Mouse (Mus musculus) midbrain, postnatal 0 days (tissue): ENCODE results near the gene Arhgef17. TPM values are rescaled to one million over a fixed set of nuclear protein-coding genes. Genes with fewer than 3 reads are reported as not detected.

Experiments used
- ATAC-seq: fragments of 200-750 bp; cut with Nextera tagmentation; 2 replicates; pipeline ENCODE4 v1.8.0; 2017; ENCODE audit warnings: moderate number of reproducible peaks, mild to moderate bottlenecking, moderate TSS enrichment, moderate library complexity; ENCODE audit not compliant: low FRiP score
- DNase-seq: peaks from one replicate; pipeline ENCODE4 v3.0.0-alpha.2; 2015; ENCODE audit warnings: low spot score
- H3K27ac ChIP-seq: fragments of 300-500 bp; sonication (generic); 2 replicates; pipeline ENCODE4 v1.5.1; 2014; ENCODE audit warnings: low read depth, mild to moderate bottlenecking, low read length, mixed read lengths
- H3K27me3 ChIP-seq: fragments of 300-500 bp; sonication (generic); 2 replicates; pipeline ENCODE4 v1.6.1; 2014; ENCODE audit warnings: low read length, control low read depth, mixed read lengths; ENCODE audit not compliant: insufficient read depth
- H3K36me3 ChIP-seq: fragments of 300-500 bp; sonication (generic); 2 replicates; pipeline ENCODE4 v1.6.1; 2014; ENCODE audit warnings: low read length, control low read depth, mixed read lengths; ENCODE audit not compliant: insufficient read depth
- H3K4me1 ChIP-seq: fragments of 300-500 bp; sonication (generic); 2 replicates; pipeline ENCODE4 v1.6.1; 2014; ENCODE audit warnings: mild to moderate bottlenecking, control low read depth, antibody characterized with exemption, low read length, mixed read lengths; ENCODE audit not compliant: insufficient read depth
- H3K4me2 ChIP-seq: fragments of 300-500 bp; sonication (generic); 2 replicates; pipeline ENCODE4 v1.6.1; 2014; ENCODE audit warnings: low read depth, mild to moderate bottlenecking, low read length, mixed read lengths; ENCODE audit not compliant: poor library complexity, severe bottlenecking
- H3K4me3 ChIP-seq: fragments of 300-500 bp; sonication (generic); 2 replicates; pipeline ENCODE4 v1.5.1; 2014; ENCODE audit warnings: low read depth, mild to moderate bottlenecking, low read length, moderate library complexity
- H3K9ac ChIP-seq: fragments of 300-500 bp; sonication (generic); replicated peaks from 2 replicates; pipeline ENCODE4 v1.6.1; 2014; ENCODE audit warnings: mild to moderate bottlenecking, low read length, moderate library complexity, mixed read lengths; ENCODE audit not compliant: poor library complexity, severe bottlenecking
- H3K9me3 ChIP-seq: fragments of 300-500 bp; sonication (generic); 2 replicates; pipeline ENCODE4 v1.6.1; 2016; ENCODE audit warnings: low read length, control low read depth
- CTCF ChIP-seq: IDR thresholded peaks from 2 replicates; pipeline ENCODE4 v1.5.1; 2016; ENCODE audit warnings: antibody characterized with exemption, mild to moderate bottlenecking
- WGBS: fragments of 180-500 bp; shearing (Covaris S2); extraction: QIAGEN DNeasy Blood & Tissue Kit; methylation state at CpG from one replicate; pipeline ENCODE4 v1.1.7; 2014; 5-methylcytosine and 5-hydroxymethylcytosine counted together
- polyA plus RNA-seq: library from polyadenylated mRNA; unstranded; fragments of >200 nt; fragmentation: Nextera tagmentation; extraction: Ambion mirVana; gene quantifications from 2 replicates; pipeline ENCODE4 v1.2.1, GENCODE M21; 2015
- total RNA-seq: library from RNA; depleted of rRNA; stranded (reverse); fragments of >200 nt; gene quantifications from 2 replicates; pipeline ENCODE4 v1.2.3, GENCODE M21; 2014

Arhgef17 gene
- total and polyA plus RNA-seq, 2 experiments from 2014 or later: 16.3 to 89.1 TPM

DNA sequence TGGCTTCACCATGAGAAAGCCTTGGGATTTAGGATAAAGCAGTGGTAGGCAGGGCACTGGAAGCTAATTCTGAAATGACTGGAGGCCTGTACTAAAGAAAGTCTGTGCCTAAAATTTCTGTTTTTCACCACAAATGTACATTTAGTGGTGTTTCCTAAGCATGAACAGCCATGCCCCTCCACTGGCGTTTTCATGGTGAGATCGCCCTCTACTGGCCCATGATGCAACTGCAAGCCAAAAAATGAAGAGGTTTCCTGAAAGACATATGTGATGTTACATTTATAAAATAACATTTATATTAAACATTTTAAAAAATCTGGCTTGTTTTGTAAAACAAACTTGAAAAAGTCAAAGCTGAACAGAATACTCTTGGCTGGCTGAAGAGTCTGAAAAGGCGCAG is 45.4 kb downstream of the Arhgef17 start:
- Histone ChIP-seq H3K27ac (no peak overlapping the region), H3K4me2 (no peak overlapping the region), H3K27me3 (no peaks in the 10 kb centered on the region), H3K9ac (no peak overlapping the region), H3K36me3 (peaks cover 43% of the 10 kb centered on the region), H3K4me1 (no peaks in the 10 kb centered on the region), H3K9me3 (no peaks in the 10 kb centered on the region), H3K4me3 (no peak overlapping the region)
- DNase-seq (peak; percentile 60), ATAC-seq (no peak)
- TF ChIP-seq CTCF: peak; percentile 91
- 31% methylated on average over 3 of the region's 3 CpGs for WGBS

- H3K9ac ChIP-seq: no peak overlapping the region
- ATAC-seq: no peak
- no peak for TF ChIP-seq CTCF
- H3K4me3 ChIP-seq: no peak overlapping the region
- 95% methylated on average over 4 of the region's 4 CpGs for WGBS
- no peaks in the 10 kb centered on the region for H3K27me3 ChIP-seq
- no peak overlapping the region for H3K27ac ChIP-seq
- peaks cover 51% of the 10 kb centered on the region for H3K36me3 ChIP-seq
- no peak for DNase-seq
- H3K4me2 ChIP-seq: no peak overlapping the region
- H3K9me3 ChIP-seq: no peaks in the 10 kb centered on the region
- no peaks in the 10 kb centered on the region for H3K4me1 ChIP-seq
Measured at GRCm38 (mm10) chr7:100884460-100884859, 47.4 kb downstream of the Arhgef17 start.

GRCm38 (mm10) chr7:100881950-100882349 is 50.0 kb downstream of the Arhgef17 start:
- no peaks in the 10 kb centered on the region for H3K27me3 ChIP-seq
- WGBS: 93% methylated on average over 4 of the region's 4 CpGs
- no peak overlapping the region for H3K9ac ChIP-seq
- H3K27ac ChIP-seq: no peak overlapping the region
- ATAC-seq: no peak
- no peak overlapping the region for H3K4me3 ChIP-seq
- no peak for TF ChIP-seq CTCF
- peaks cover 71% of the 10 kb centered on the region for H3K36me3 ChIP-seq
- DNase-seq: no peak
- H3K9me3 ChIP-seq: no peaks in the 10 kb centered on the region
- H3K4me1 ChIP-seq: no peaks in the 10 kb centered on the region
- no peak overlapping the region for H3K4me2 ChIP-seq

DNA sequence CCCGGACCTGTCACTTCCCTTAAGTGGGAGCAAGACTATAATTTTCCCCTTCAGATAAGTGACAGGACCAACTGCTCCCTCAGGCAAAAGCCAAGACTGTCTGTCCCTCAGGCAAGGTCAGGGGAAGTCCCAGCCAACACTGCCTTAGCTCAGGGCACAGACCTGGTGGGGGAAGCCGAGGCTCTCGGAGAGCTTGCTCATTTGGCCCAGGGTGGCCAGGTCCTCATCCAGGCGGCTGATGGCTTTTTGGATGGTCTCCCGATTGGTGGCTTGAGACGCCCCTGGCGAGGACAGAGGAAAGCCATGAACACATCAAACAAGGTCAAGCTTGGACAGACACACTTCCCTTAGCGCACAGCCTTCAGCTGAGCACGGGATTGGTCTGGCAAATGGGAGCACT is 50.4 kb downstream of the Arhgef17 start:
- TF ChIP-seq CTCF: no peak
- 92% methylated on average over 9 of the region's 9 CpGs for WGBS

GRCm38 (mm10) chr7:100879595-100879994 is 52.3 kb downstream of the Arhgef17 start:
- 23% methylated on average over 20 of the region's 20 CpGs for WGBS
- ATAC-seq (no peak), DNase-seq (peak; percentile 59)
- Histone ChIP-seq H3K4me3 (no peak overlapping the region), H3K27ac (no peak overlapping the region), H3K4me1 (no peaks in the 10 kb centered on the region), H3K36me3 (peaks cover 77% of the 10 kb centered on the region), H3K4me2 (no peak overlapping the region), H3K9ac (no peak overlapping the region), H3K27me3 (no peaks in the 10 kb centered on the region), H3K9me3 (no peaks in the 10 kb centered on the region)
- TF ChIP-seq CTCF: peak; percentile 65

More for the DNA sequence above, 50.4 kb downstream of the Arhgef17 start:
- H3K27ac ChIP-seq: no peak overlapping the region
- no peaks in the 10 kb centered on the region for H3K27me3 ChIP-seq
- no peak overlapping the region for H3K4me3 ChIP-seq
- H3K36me3 ChIP-seq: peaks cover 74% of the 10 kb centered on the region
- no peak overlapping the region for H3K9ac ChIP-seq
- no peak for ATAC-seq
- no peaks in the 10 kb centered on the region for H3K9me3 ChIP-seq
- no peaks in the 10 kb centered on the region for H3K4me1 ChIP-seq
- H3K4me2 ChIP-seq: no peak overlapping the region
- DNase-seq: no peak

DNA sequence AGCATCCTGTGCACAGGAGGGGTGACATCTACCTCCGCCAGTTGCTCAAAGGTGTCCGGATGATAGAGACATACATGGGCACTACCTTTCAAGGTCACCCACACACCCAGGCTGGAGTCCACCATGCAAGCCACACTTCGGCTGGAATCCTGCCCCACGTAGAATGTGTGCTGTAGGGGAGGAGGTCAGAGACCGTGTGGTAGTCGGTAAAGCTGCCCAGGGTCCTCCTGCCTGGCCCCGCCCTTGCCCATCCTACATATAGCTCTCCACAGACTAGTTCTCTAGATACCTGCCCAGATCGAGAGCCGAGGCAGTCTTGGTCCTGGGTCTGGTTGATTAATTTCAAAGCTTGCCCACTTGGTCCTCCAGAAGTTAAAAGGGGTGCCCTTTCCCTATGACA is 55.1 kb downstream of the Arhgef17 start:
- Histone ChIP-seq H3K4me2 (no peak overlapping the region), H3K27ac (no peak overlapping the region), H3K36me3 (peaks cover 67% of the 10 kb centered on the region), H3K27me3 (no peaks in the 10 kb centered on the region), H3K9me3 (no peaks in the 10 kb centered on the region), H3K4me3 (no peak overlapping the region), H3K9ac (no peak overlapping the region), H3K4me1 (no peaks in the 10 kb centered on the region)
- ATAC-seq: no peak
- no peak for DNase-seq
- 95% methylated on average over 9 of the region's 9 CpGs for WGBS
- TF ChIP-seq CTCF: no peak
